Mouse (Mus musculus): ENCODE measurements around the gene Synm.

GRCm38 (mm10) chr7:67776636-67777305 is 17.2 kb upstream of the Synm start:
- no peak for TF ChIP-seq CTCF (IDR thresholded peaks at IDR 0.05; ENCODE audit: borderline replicate concordance, control insufficient read depth, extremely low read depth, insufficient read depth, low read length, poor library complexity)
- TF ChIP-seq POLR2A (IDR thresholded peaks at IDR 0.05; ENCODE audit: control insufficient read depth, extremely low read depth, insufficient read depth, low read length, poor library complexity) = no peak
